Mouse (Mus musculus) kidney, adult 18-20 months (tissue): ENCODE results near the gene Clptm1.
A peak's percentile ranks its signal among the peaks of the same experiment; 100 is the strongest.
"Not testable (repeated sequence)": the region's sequence is repeated elsewhere in the genome, so short reads cannot be mapped to it uniquely, and the experiment has no call there.

Source experiments
- DNase-seq: peaks from one replicate; pipeline ENCODE4 v3.0.0; 2021

Clptm1 gene

GRCm38 (mm10) chr7:19691873-19692865 lies 27.3 kb upstream of the Clptm1 start, which contains the start of gene Apoc1:
Gene Apoc1, minus strand, starts transcription at chr7:19692660.
- DNase-seq, result no peak

GRCm38 (mm10) chr7:19691434-19691833 lies 26.6 kb upstream of the Clptm1 start:
- DNase-seq, result no peak

GRCm38 (mm10) chr7:19690845-19691244 lies 26.0 kb upstream of the Clptm1 start:
- no peak for DNase-seq

- no peak for DNase-seq
Measured at GRCm38 (mm10) chr7:19688611-19689010, 23.8 kb upstream of the Clptm1 start.

- DNase-seq, result no peak
Measured at GRCm38 (mm10) chr7:19688101-19688500, 23.3 kb upstream of the Clptm1 start.

- not testable (repeated sequence) for DNase-seq
Measured at GRCm38 (mm10) chr7:19686927-19687583, 22.2 kb upstream of the Clptm1 start.

GRCm38 (mm10) chr7:19686521-19686920 lies 21.7 kb upstream of the Clptm1 start:
- no peak for DNase-seq

GRCm38 (mm10) chr7:19685374-19685773 lies 20.5 kb upstream of the Clptm1 start:
- no peak for DNase-seq

GRCm38 (mm10) chr7:19683771-19684201 lies 19.0 kb upstream of the Clptm1 start:
- DNase-seq, result no peak

- DNase-seq, result no peak
Measured at GRCm38 (mm10) chr7:19682979-19683378, 18.1 kb upstream of the Clptm1 start.

- no peak for DNase-seq
Measured at GRCm38 (mm10) chr7:19681202-19681694, 16.4 kb upstream of the Clptm1 start, which contains the start of the genes Gm44805 and Apoc4. Gene Gm44805, minus strand, starts transcription at chr7:19681423. Gene Apoc4, minus strand, starts transcription at chr7:19681479.

- no peak for DNase-seq
Measured at GRCm38 (mm10) chr7:19680702-19681101, 15.9 kb upstream of the Clptm1 start.

GRCm38 (mm10) chr7:19678901-19679300 lies 14.1 kb upstream of the Clptm1 start:
- DNase-seq, result no peak

- DNase-seq, result no peak
Measured at GRCm38 (mm10) chr7:19677872-19678271, 13.0 kb upstream of the Clptm1 start, which contains the start of gene Apoc2. Gene Apoc2, minus strand, starts transcription at chr7:19677941.

- DNase-seq, result no peak
Measured at GRCm38 (mm10) chr7:19676662-19677061, 11.8 kb upstream of the Clptm1 start.

GRCm38 (mm10) chr7:19675824-19676223 lies 11.0 kb upstream of the Clptm1 start:
- DNase-seq, result no peak

GRCm38 (mm10) chr7:19673083-19673699 lies 8.4 kb upstream of the Clptm1 start:
- no peak for DNase-seq

- DNase-seq, result no peak
Measured at GRCm38 (mm10) chr7:19671511-19671910, 6.7 kb upstream of the Clptm1 start.

GRCm38 (mm10) chr7:19668947-19669721 lies 4.3 kb upstream of the Clptm1 start:
- peak; percentile 91 for DNase-seq

GRCm38 (mm10) chr7:19667434-19667833 lies 2.6 kb upstream of the Clptm1 start:
- no peak for DNase-seq

- no peak for DNase-seq
Measured at GRCm38 (mm10) chr7:19666750-19667149, 1.9 kb upstream of the Clptm1 start.

- no peak for DNase-seq
Measured at GRCm38 (mm10) chr7:19664455-19664954, 328 bp downstream of the Clptm1 start.
